Mouse (Mus musculus): ENCODE measurements around the gene Il10rb. TPM values are rescaled to one million over a fixed set of nuclear protein-coding genes. Genes with fewer than 3 reads are reported as not detected.
A peak's percentile ranks its signal among the peaks of the same experiment; 100 is the strongest.

The Il10rb gene
- total RNA-seq (2021): 10 to 100 TPM in 1 of 2 experiments, 1 to 10 TPM in 1; 9.4 to 10.2 TPM

DNA sequence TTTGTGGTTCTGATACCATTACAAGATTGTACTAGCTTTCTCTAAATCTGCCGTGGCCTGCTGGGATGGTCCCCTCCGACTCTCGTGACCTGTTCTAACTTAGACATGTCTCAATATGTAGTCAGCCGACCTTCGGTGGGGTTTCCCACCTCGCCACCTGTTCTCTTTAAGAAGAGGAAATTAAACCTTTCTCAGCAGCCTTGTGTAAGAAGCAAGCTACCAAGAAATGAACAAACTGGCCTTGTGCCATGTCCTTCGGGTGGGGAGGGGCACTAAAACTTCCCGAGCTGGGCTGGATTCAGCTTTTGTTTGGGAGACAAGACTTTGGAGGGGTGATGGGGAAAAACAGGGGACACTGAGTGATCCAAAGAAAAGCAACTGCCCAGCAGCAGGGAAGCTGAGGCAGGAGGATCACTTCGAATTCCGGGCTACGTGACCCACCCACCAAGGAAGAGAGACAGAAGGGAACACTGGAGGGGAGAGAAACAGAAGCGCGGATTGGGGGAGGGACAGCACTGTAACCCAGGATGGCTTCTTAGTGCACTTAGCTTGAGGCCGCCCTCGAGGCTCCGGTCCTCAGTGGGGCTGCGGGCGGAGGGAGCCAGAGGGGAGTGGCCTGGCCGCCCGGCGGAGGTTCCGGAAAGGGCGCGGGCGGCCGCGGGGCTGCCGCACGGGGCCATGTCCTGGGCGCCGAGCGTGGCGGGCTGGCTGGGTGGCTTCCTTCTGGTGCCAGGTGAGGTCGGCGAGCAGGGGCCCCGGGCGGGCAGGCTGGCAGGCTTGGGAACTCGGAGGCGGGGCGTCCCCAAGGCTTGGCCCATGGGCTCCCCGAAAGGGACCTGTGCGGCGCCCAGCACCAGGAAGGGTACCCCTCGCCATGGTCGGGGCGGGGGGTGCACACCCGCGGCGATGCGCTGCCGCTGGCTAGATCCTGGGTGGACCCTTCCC is at the start of gene Il10rb:
Gene Il10rb (plus strand): TSS at position 525 of the 945 bp plus-strand sequence.
- DNase-seq (ENCODE audit: low spot score in 2 of 2): peak; percentile 36 to 40
- intact Hi-C loops (cut with DNase I): loop anchor here (2.0 kb wide), 1 partner anchor 33 kb away; the partner anchor contains the start of gene Ifnar2

DNA sequence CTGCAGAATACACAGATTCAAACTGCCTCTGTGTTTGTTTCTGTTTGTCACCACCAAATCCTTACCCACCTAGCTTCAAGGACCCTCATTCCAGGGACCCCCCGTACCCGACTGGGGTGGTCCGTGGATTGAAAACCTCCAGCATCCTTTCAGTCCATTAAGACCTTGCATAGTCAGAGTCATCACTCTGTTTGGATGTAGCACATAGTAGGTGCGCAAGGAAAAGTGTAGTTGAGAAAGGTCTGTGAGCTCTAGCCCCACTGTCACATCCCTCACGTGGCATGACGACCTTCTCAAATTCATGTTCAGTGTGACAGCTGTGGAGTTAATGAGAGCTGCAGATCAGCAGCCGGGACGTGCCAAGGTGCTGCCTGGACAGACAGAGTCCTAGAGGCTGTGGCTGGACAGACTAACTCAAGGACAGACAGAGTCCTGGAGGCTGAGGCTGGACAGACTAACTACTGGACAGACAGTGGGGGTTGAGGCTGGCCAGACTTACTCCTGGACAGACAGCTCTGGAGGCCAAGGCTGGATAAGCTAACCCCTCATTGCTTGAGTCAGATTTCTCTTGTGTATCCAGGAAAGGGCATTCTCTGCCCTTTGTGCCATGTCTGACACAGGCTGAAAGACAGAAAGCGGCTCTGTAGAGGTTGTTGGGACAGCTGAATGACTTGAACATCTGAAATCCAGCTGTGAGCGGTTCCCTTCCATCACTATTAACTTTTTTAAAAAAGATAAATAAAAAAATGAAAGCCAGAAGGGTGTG is 49.0 kb upstream of the Il10rb start:
- no peak for DNase-seq (ENCODE audit: low spot score in 2 of 2)
- intact Hi-C loops (cut with DNase I): no loop called here

DNA sequence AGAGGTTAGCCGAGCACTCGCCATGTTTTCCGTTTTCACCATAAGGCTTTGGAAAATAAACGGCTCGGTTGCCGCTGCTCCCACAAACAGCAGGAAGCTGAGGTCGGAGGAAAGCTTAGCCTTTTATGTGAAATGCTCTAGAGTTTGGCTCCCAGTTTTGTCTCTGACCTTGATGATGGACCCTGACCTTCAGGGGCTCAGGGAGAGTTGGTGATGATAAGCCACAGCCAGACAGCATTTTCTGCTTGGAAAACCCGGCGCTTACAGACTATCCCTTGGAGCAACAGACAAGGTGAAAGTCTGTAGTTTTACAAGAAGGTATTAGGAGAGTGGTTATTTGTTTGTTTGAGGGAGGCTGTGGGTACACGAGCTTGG is 48.5 kb upstream of the Il10rb start:
- no peak for DNase-seq (ENCODE audit: low spot score in 2 of 2)
- intact Hi-C loops (cut with DNase I): no loop called here

DNA sequence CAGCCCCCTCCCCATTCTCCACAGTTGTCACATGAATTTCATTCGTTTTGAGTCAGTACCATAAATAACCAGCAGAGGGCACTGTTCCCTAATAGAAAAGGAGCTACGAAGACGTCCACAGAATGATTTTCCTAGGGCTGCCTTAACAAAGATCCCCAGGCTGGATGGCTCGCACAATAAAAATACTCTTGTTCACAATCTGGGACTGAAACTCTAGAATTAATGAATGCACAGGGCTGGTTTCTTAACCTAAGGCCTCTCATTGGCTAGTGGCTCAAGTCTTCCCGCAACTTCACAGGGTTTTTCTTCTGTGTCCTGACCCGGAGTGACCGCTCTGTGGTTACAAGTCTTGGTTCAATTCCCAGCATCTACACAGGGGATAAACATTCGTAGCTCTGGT is 47.4 kb upstream of the Il10rb start:
- intact Hi-C loops (cut with DNase I): no loop called here
- no peak for DNase-seq (ENCODE audit: low spot score in 2 of 2)

DNA sequence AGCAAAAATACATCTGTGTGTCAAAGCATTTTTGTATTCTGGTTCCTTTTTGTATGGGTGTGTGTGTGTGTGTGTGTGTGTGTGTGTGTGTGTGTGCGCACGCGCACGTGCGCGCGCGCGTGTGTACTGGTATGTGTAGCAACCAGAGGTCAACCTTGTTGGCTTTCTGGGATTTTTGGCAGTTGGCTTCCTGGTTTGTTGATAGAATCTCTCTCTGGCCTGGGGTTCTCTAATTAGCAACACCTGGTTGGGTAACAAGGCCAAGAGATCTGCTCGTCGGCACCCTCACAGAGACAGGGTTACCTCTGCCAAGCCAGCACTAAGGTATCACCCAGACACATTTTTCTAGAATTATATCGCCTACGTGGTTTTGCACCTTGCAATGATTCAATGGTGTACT is 46.4 kb upstream of the Il10rb start:
- DNase-seq (ENCODE audit: low spot score in 2 of 2): no peak
- intact Hi-C loops (cut with DNase I): no loop called here

DNA sequence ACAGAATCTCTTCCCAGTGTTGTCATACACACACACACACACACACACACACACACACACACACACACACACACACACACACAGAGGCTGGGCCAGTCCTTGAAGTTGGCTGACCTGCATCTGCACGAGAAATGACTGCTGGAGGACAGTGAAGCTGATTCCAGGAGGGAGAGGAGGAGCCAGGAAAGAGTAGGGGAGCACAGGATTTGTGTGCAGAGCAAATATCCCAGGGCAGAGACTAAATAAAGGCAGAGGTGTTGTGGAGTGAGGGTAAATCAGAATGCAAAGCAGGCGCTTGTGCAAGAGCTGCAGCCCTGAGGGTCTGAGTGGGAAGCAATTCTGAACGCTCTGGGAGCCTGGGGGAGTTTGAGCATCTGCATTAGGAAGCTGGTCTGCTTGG is 45.8 kb upstream of the Il10rb start:
- DNase-seq (ENCODE audit: low spot score in 2 of 2): no peak
- intact Hi-C loops (cut with DNase I): loop anchor here (5.0 kb wide), 3 partner anchors 37 to 152 kb away; no protein-coding TSS in a partner anchor

DNA sequence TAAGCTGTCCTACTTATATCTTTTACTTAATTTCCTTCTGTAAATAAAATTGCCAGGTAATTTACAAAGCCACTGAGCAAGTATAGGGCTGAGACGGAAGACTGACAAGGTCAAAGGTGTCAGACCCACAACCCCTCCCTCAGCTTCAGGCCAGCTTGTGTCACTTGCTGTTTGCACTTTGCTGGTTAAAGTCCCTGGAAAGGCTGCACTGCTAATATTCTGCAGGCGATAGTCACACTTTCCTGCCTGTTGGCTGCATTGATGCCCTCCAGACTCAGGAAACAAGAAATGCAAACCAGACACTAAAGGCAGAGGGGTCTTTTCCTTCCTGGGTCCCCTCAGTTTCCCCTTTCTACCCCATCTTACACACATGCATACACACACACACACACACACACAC is 44.0 kb upstream of the Il10rb start:
- intact Hi-C loops (cut with DNase I): loop anchor here (5.0 kb wide), 3 partner anchors 35 to 150 kb away; no protein-coding TSS in a partner anchor
- DNase-seq (ENCODE audit: low spot score in 2 of 2): no peak

DNA sequence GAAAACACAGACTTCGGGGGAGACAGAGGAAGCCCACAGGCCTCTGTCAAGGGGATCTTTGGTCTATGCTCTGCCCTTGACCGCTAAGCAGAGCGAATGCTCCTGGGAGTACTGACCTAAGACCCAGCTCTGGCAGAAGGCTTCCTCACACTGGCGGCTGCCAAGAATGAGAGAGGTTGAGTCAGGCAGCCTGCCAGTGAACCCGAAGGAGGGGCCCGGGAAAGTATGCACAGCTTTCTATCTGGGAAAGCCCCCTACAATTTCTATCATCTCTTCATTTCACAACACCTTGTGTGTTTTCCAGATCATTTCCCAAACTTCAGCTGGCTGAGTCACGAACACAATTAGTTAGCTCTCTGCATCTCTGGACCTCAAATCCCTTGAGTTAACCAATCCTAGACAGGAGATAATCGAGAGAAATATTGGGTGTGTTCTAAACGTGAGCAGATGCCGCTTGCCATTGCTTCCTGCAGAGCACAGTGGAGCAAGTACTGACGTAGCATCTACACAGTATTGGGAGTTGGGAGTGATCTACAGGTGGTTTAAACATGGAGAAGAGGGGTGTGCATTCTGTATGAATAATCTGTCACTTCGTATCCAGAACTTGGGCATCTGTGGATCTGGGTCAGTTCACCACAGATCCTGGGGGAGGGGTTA is 43.2 kb upstream of the Il10rb start:
- no peak for DNase-seq (ENCODE audit: low spot score in 2 of 2)
- intact Hi-C loops (cut with DNase I): loop anchor here (5.0 kb wide), 3 partner anchors 35 to 150 kb away; no protein-coding TSS in a partner anchor

DNA sequence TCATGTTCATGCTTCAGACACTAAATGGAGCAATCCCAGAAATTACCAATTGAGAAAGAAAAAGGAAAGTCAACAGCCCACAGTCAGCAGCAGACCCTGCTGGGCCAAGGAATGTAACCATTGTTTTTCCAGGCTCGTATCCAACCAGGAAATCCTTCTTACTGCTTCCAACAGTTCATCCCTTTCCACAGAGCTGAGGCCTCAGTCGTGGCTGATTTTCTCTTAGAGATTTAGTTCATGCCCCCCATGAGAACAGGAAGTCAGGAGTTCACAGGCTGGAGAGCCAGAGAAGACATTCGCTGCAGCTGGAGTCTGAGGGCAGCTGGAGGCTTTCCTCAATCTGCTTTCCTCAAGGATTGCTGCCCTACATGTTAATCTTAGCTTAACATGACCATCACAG is 42.5 kb upstream of the Il10rb start:
- no peak for DNase-seq (ENCODE audit: low spot score in 2 of 2)
- intact Hi-C loops (cut with DNase I): loop anchor here (5.0 kb wide), 3 partner anchors 34 to 149 kb away; no protein-coding TSS in a partner anchor

DNA sequence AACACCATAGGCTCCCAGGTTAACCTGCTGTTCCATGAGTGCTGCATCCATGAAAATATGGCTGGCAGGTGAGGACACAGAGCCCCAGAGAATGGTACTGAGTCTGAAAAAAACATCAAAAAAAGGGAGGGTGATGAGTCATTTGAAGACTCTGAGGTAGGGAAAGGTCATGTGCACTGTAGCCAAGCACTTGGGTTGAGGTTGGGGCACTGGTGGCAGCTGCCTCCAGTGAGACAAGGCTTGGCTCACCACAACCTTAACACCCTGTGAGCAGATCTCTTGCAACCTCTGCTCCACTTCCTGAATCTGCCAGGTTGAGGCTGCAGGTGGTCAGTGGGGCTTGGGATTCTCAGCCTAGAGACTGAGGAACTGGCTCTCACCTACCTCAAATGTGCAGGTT is 39.4 kb upstream of the Il10rb start:
- intact Hi-C loops (cut with DNase I): no loop called here
- DNase-seq (ENCODE audit: low spot score in 2 of 2): no peak

DNA sequence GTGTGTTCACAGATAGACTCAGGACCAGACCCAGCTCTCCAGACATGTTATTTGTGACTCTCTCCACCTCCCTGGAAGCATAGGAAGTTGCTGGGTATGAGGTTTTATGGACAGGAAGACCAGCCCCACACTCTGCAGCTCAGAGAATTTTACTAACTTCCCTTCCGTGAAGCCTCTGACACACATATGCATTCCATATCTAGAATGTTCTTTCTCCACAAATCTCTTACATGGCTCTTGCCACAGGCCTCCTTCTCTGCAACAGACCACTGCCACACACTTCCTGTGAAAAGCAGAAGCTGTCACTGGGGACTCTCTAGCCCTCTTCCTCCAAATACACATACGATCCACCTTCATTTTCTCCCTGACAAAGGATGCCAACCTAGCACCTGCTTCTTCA is 38.9 kb upstream of the Il10rb start:
- no peak for DNase-seq (ENCODE audit: low spot score in 2 of 2)
- intact Hi-C loops (cut with DNase I): no loop called here

DNA sequence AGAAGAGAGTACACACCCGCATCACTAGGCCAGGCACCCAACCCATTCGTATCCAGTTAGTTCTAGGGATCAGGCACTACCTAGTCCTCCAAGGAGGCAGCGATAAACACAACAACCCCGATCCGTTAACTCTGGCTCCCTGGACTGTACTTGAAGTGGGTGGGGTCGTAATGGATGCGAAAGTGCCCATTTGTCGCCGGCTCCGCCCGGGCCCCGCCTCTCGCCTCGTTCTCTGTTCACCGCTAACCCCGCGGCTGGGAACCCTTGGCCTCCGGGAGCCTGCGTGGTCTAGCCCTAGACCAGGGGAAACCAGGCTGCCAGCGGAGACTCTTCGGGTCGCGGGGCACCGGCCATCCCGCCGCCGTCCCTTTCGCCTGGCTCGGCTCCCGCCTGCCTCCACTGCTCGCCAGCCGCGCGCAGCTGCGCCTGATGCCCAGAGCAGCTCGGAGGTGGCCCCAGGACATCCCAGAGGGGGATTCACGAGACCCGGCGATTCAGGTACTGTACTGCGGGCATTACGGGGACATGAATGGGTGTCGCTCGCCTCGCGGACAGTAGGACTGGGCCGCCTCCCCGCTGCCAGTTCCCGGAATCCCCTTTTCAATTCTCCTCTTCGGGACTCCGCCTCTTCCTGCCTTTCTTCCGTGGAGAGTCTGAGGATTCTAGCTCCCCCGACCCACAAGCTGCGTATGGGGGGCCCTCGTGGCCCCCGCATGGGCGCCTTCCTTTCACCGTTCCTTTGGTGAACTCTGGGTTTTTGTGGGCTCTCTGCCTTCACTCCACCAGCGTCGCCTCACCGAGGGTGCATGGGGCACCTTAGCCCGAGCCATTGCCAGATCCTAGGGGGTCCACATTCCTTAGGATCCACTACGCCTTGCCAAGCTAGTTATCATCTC is 33.1 kb upstream of the Il10rb start, which contains the start of gene Ifnar2:
Gene Ifnar2 (plus strand): TSS at position 207 of the 896 bp plus-strand sequence.
- intact Hi-C loops (cut with DNase I): loop anchor here (2.0 to 10.0 kb wide), 2 partner anchors 34 to 112 kb away; partner anchors contain the start of genes Ifnar1 and Il10rb
- peak; percentile 76 to 80 for DNase-seq (ENCODE audit: low spot score in 2 of 2)

DNA sequence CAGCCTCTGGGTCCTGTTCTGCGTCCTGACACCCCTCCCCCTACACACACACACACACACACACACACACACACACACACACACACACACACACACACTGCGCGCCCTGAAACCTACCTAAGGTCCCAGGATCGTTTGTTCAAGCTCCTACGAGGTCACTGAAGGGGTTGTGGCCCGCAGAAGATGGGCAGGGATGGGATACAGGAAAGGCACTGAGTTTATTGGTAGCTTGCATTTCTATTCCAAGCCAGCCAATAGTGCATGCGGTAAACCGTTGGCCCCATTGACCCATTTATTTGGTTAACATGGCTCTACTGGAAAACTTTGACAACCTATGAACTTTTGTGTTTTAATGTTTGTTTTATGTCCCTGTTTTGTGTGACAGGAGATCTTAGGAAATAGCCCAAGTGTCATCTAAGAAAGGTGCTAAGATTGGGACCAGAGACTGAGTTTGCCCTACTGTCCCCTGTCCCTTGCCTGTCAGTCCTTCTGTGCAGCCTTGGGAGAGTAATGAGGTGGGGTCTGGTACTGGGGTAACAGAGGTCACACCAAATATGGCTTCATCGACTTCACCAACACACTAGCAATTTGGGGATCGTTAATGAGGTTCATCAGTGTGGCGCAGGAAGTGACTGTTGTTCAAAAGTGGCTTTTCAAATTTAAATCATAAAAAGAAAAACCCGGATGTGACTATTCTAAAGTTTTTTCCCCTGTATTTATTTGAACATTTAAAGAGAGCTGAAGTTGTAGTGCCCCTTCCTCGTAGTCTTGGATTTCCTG is 32.3 kb upstream of the Il10rb start:
- DNase-seq (ENCODE audit: low spot score in 2 of 2): no peak
- intact Hi-C loops (cut with DNase I): loop anchor here (2.0 to 10.0 kb wide), 2 partner anchors 33 to 111 kb away; partner anchors contain the start of genes Ifnar1 and Il10rb

DNA sequence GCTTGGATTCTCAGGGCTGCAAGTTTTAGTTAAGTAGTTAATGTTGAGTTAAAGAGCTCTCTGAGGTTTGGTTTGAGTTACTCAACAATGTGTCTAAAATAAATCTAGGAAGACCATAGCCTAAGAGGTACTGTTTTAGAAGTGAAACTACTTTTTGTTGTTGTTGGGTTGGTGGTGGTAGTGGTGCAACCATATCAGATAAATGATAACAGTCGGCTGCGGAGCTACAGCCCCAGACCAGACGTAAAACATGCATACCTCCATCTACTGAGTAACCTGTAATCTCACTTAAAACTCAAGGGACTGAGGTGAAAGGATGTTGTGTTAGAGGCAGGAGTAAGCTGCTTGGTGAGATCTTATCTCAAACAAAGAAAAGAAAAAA is 31.7 kb upstream of the Il10rb start:
- no peak for DNase-seq (ENCODE audit: low spot score in 2 of 2)
- intact Hi-C loops (cut with DNase I): loop anchor here (10.0 kb wide), 1 partner anchor 111 kb away; the partner anchor contains the start of gene Ifnar1

DNA sequence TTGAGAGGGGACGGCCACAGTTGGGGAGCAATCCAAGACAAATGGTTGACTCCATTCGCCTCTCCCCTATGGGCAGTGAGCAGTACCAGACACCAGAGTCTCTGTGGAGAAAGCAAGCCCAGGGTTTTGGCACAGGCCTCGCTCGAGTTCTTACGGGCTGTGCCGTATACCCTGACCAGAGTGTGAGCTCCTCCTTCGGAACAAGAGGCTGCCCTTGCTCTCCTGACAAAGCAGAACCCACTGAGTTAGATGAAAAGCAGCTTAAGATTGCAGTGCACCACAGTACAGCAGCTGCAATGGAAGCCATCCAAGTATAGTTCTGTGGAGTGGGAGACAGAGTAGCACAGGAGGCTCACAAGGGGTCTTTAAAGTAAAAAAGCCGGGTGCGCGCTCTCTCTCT is 29.3 kb upstream of the Il10rb start:
- intact Hi-C loops (cut with DNase I): loop anchor here (10.0 kb wide), 1 partner anchor 108 kb away; the partner anchor contains the start of gene Ifnar1
- no peak for DNase-seq (ENCODE audit: low spot score in 2 of 2)

DNA sequence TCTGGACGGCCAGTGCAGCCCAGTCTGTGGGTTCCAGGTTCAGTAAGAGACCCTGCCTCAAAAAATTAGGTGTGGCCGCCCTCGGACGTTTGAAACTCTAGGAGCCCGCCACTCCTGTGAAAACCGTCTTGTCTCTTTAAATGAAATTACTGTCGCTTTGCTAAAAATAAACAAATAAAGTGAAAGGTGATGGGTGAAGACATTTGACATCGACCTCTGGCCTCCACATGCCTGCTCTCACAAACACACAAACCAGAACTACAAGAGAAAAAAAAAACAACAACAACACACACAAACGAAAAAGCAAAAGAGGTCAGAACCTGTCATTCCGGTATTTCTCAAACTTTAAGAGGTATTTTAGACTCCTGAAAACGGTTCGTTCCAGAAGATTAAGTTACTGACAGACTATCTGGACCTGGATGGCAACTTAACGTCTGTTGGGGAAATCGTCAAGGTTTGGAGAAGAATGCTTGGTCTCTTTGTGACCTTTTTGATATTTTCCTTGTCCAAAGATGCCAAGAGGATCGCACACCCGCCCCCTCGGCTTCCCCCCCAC is 27.5 kb upstream of the Il10rb start:
- no peak for DNase-seq (ENCODE audit: low spot score in 2 of 2)
- intact Hi-C loops (cut with DNase I): loop anchor here (10.0 kb wide), 1 partner anchor 106 kb away; the partner anchor contains the start of gene Ifnar1

DNA sequence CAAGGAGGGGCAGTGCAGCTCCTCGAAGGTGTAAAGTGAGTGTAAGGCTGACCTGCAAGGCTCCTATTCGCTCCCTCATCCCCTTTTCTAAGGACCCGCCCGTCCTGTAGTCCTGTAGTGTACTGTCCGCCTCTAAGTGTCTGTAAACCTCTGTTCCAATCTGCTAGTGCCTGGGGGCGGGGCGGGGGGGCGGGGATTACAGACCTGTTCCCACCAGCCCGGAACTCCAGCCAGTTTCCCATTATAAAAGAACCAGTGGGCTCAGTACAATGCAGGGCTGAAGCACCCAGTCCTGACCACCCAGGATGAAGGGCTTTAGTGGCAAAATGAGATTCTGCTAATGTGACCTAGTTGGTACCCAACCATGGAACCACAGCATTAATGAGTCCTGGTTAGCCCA is 27.0 kb upstream of the Il10rb start:
- no peak for DNase-seq (ENCODE audit: low spot score in 2 of 2)

More for the DNA sequence above, 27.0 kb upstream of the Il10rb start:
- intact Hi-C loops (cut with DNase I): loop anchor here (10.0 kb wide), 1 partner anchor 106 kb away; the partner anchor contains the start of gene Ifnar1

Measured in left cerebral cortex, postnatal 36 days (tissue).